Mouse (Mus musculus) ovary, adult 18-20 months (tissue): ENCODE results near the gene Srrm1.

ENCODE experiments used
- DNase-seq: peaks from one replicate; pipeline ENCODE4 v3.0.0; 2022; ENCODE audit warnings: low spot score, mixed read lengths

Gene Srrm1

GRCm38 (mm10) chr4:135271881-135272616, 81.1 kb downstream of the Srrm1 start:
- DNase-seq: peak; percentile 33

GRCm38 (mm10) chr4:135271419-135271828, 81.7 kb downstream of the Srrm1 start:
- DNase-seq: no peak
